Mouse (Mus musculus) heart, embryonic 11.5 days (tissue): Measurements from ENCODE around the gene Afmid. TPM values are rescaled to one million over a fixed set of nuclear protein-coding genes. Genes with fewer than 3 reads are reported as not detected.

Experiments
- ATAC-seq: fragments of 200-750 bp; cut with Nextera tagmentation; replicated peaks from 2 replicates; pipeline ENCODE4 v1.8.0; 2017; ENCODE audit warnings: moderate library complexity; ENCODE audit not compliant: insufficient number of reproducible peaks, low FRiP score, low TSS enrichment
- H3K27ac ChIP-seq: fragments of 300-500 bp; sonication (generic); 2 replicates; pipeline ENCODE4 v1.5.1; 2014; ENCODE audit warnings: mild to moderate bottlenecking, low read depth, low read length
- H3K27me3 ChIP-seq: fragments of 300-500 bp; sonication (generic); 2 replicates; pipeline ENCODE4 v1.6.1; 2014; ENCODE audit warnings: mild to moderate bottlenecking, low read length, mixed read lengths; ENCODE audit not compliant: control insufficient read depth, insufficient read depth
- H3K36me3 ChIP-seq: fragments of 300-500 bp; sonication (generic); 2 replicates; pipeline ENCODE4 v1.6.1; 2014; ENCODE audit warnings: mild to moderate bottlenecking, low read length, moderate library complexity, mixed read lengths; ENCODE audit not compliant: control insufficient read depth, insufficient read depth
- H3K4me1 ChIP-seq: fragments of 300-500 bp; sonication (generic); 2 replicates; pipeline ENCODE4 v1.6.1; 2014; ENCODE audit warnings: low read length; ENCODE audit not compliant: control insufficient read depth, insufficient read depth
- H3K4me2 ChIP-seq: fragments of 300-500 bp; sonication (generic); 2 replicates; pipeline ENCODE4 v1.6.1; 2014; ENCODE audit warnings: mild to moderate bottlenecking, moderate library complexity
- H3K4me3 ChIP-seq: fragments of 300-500 bp; sonication (generic); 2 replicates; pipeline ENCODE4 v1.5.1; 2014; ENCODE audit warnings: low read depth, low read length
- H3K9ac ChIP-seq: fragments of 300-500 bp; sonication (generic); 2 replicates; pipeline ENCODE4 v1.6.1; 2014; ENCODE audit warnings: mild to moderate bottlenecking, low read depth, low read length, moderate library complexity
- H3K9me3 ChIP-seq: fragments of 300-500 bp; sonication (generic); replicated peaks from 2 replicates; pipeline ENCODE4 v1.6.1; 2016; ENCODE audit warnings: low read length; ENCODE audit not compliant: control insufficient read depth
- WGBS: fragments of 180-500 bp; shearing (Covaris S2); extraction: QIAGEN DNeasy Blood & Tissue Kit; methylation state at CpG from one replicate; pipeline ENCODE4 v1.1.7; 2014; ENCODE audit not compliant: insufficient replicate concordance; 5-methylcytosine and 5-hydroxymethylcytosine counted together
- polyA plus RNA-seq: library from polyadenylated mRNA; unstranded; fragments of >200 nt; fragmentation: Nextera tagmentation; extraction: Ambion mirVana; gene quantifications from 2 replicates; pipeline ENCODE4 v1.2.1, GENCODE M21; 2014

The Afmid gene
- polyA plus RNA-seq, 1 experiment from 2014 or later, result 13.1 TPM

- Histone ChIP-seq H3K27me3 (no peaks in the 10 kb centered on the region), H3K27ac (peak overlapping the region; percentile 89), H3K4me3 (peak overlapping the region; percentile 65), H3K4me2 (peak overlapping the region; percentile 81), H3K4me1 (peaks cover 62% of the 10 kb centered on the region), H3K9me3 (no peaks in the 10 kb centered on the region), H3K9ac (peak overlapping the region; percentile 86), H3K36me3 (peaks cover 11% of the 10 kb centered on the region)
- WGBS, result 17% methylated on average over 5 of the region's 5 CpGs
- no peak for ATAC-seq
Measured at GRCm38 (mm10) chr11:117826164-117826563, 440 bp downstream of the Afmid start.

- no peak overlapping the region for H3K4me3 ChIP-seq
- 67% methylated on average over 8 of the region's 8 CpGs for WGBS
- no peaks in the 10 kb centered on the region for H3K9me3 ChIP-seq
Measured at GRCm38 (mm10) chr11:117826916-117827315, 1.2 kb downstream of the Afmid start.

GRCm38 (mm10) chr11:117827386-117827785 lies 1.7 kb downstream of the Afmid start:
- Histone ChIP-seq H3K4me2 (peak overlapping the region; percentile 81), H3K4me1 (peaks cover 68% of the 10 kb centered on the region), H3K27ac (peak overlapping the region; percentile 97), H3K27me3 (no peaks in the 10 kb centered on the region), H3K36me3 (peaks cover 4% of the 10 kb centered on the region), H3K9me3 (no peaks in the 10 kb centered on the region), H3K4me3 (no peak overlapping the region), H3K9ac (0 out of 2 replicates have a peak overlapping the region, but pooled peaks have one; percentile 3)
- 53% methylated on average over 3 of the region's 3 CpGs for WGBS
- ATAC-seq, result no peak

More at GRCm38 (mm10) chr11:117826916-117827315, 1.2 kb downstream of the Afmid start:
- Histone ChIP-seq H3K36me3 (peaks cover 5% of the 10 kb centered on the region), H3K4me1 (peaks cover 63% of the 10 kb centered on the region), H3K27me3 (no peaks in the 10 kb centered on the region), H3K9ac (0 out of 2 replicates have a peak overlapping the region, but pooled peaks have one; percentile 3), H3K4me2 (peak overlapping the region; percentile 81), H3K27ac (peak overlapping the region; percentile 97; the same call in 1 of the 2 replicates)
- ATAC-seq, result no peak

GRCm38 (mm10) chr11:117828149-117828887 lies 2.6 kb downstream of the Afmid start:
- peaks cover 66% of the 10 kb centered on the region for H3K4me1 ChIP-seq
- peak overlapping the region; percentile 81 for H3K4me2 ChIP-seq
- no peaks in the 10 kb centered on the region for H3K9me3 ChIP-seq
- no peak overlapping the region for H3K4me3 ChIP-seq
- H3K27me3 ChIP-seq, result no peaks in the 10 kb centered on the region
- H3K9ac ChIP-seq, result peak overlapping the region; percentile 52; the same call in 1 of the 2 replicates
- no peaks in the 10 kb centered on the region for H3K36me3 ChIP-seq
- 57% methylated on average over 18 of the region's 18 CpGs for WGBS
- H3K27ac ChIP-seq, result peak overlapping the region; percentile 97
- ATAC-seq, result no peak

- Histone ChIP-seq H3K4me3 (no peak overlapping the region), H3K9me3 (no peaks in the 10 kb centered on the region), H3K9ac (0 out of 2 replicates have a peak overlapping the region, but pooled peaks have one; percentile 52), H3K36me3 (no peaks in the 10 kb centered on the region), H3K27ac (peak overlapping the region; percentile 97), H3K27me3 (no peaks in the 10 kb centered on the region), H3K4me1 (peaks cover 63% of the 10 kb centered on the region), H3K4me2 (peak overlapping the region; percentile 81)
- 0 out of 2 replicates have a peak, but pooled peaks have one; percentile 11 for ATAC-seq
- WGBS, result 16% methylated on average over 9 of the region's 9 CpGs
Measured at GRCm38 (mm10) chr11:117828888-117829604, 3.3 kb downstream of the Afmid start.

- 59% methylated on average over 2 of the region's 2 CpGs for WGBS
- Histone ChIP-seq H3K4me3 (no peak overlapping the region), H3K27me3 (no peaks in the 10 kb centered on the region), H3K27ac (peak overlapping the region; percentile 97), H3K9me3 (no peaks in the 10 kb centered on the region), H3K4me2 (no peak overlapping the region), H3K4me1 (peaks cover 59% of the 10 kb centered on the region), H3K36me3 (no peaks in the 10 kb centered on the region), H3K9ac (0 out of 2 replicates have a peak overlapping the region, but pooled peaks have one; percentile 6)
- ATAC-seq, result no peak
Measured at GRCm38 (mm10) chr11:117829671-117830215, 4.0 kb downstream of the Afmid start.

GRCm38 (mm10) chr11:117830401-117830800 lies 4.7 kb downstream of the Afmid start:
- no peak overlapping the region for H3K4me3 ChIP-seq
- no peaks in the 10 kb centered on the region for H3K36me3 ChIP-seq
- H3K9ac ChIP-seq, result no peak overlapping the region
- peak overlapping the region; percentile 97 for H3K27ac ChIP-seq
- ATAC-seq, result no peak
- H3K4me2 ChIP-seq, result no peak overlapping the region
- H3K27me3 ChIP-seq, result no peaks in the 10 kb centered on the region
- WGBS, result 50% methylated on average over 9 of the region's 9 CpGs
- H3K9me3 ChIP-seq, result no peaks in the 10 kb centered on the region
- peaks cover 57% of the 10 kb centered on the region for H3K4me1 ChIP-seq
